Mouse (Mus musculus): ENCODE results near the gene Wnt3a. TPM values are rescaled to one million over a fixed set of nuclear protein-coding genes. Genes with fewer than 3 reads are reported as not detected.
"Not testable (repeated sequence)": the region's sequence is repeated elsewhere in the genome, so short reads cannot be mapped to it uniquely, and the experiment has no call there.

Wnt3a gene
- polyA plus RNA-seq, 1 experiment from 2014 or later = 0.53 TPM

DNA sequence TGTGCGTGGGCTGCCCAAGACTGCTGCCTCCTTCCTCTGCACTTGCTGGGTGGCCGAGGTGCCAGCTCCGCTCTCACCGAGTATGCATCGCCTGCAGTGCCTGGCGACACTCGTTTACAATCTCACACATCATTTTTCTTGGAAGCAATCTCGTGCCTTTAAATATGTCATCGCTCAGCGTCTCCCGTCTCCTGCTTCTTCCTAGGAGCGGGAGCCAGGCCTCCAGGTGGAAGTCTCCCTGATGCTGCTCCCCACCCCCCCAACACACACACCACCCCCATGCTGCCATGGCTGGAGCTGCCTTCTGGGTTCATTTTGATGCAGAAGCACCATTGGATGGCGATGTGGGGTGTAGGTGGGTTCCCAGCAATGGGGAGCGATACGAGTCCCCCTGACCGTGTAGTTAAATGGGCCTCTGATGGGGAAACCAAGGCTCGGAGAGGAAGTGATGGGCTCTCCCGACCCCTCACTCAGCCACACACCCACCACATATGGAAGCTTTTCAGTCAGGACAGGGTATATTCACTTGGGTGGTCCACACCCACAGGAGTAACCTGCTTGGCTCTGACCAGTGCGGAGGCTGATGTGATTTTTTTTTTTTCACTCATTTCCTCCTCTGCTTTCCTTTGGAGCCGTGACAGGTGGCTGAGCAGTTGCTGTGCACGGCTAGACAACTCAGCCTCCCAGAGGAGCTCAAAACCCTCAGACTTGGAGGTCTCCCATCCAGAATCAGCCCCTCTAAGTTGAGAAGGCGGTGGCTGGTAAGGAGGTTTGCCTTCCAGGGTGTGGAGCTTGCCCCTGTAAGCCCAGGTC is 14.7 kb upstream of the Wnt3a start:
- WGBS = 27% methylated on average over 22 of the region's 22 CpGs
- Histone ChIP-seq H3K4me1 (peaks cover 57% of the 10 kb centered on the region), H3K9me3 (replicated peaks) (no peaks in the 10 kb centered on the region), H3K27me3 (ENCODE audit: low read depth, poor library complexity, severe bottlenecking) (peaks cover 91% of the 10 kb centered on the region), H3K27ac (no peak overlapping the region), H3K36me3 (no peaks in the 10 kb centered on the region), H3K4me3 (peak overlapping the region; percentile 69)
- no peak for DNase-seq (ENCODE audit: low spot score)

GRCm38 (mm10) chr11:59302700-59303569 is 12.4 kb upstream of the Wnt3a start:
- Histone ChIP-seq H3K9me3 (replicated peaks) (no peaks in the 10 kb centered on the region), H3K4me1 (peaks cover 34% of the 10 kb centered on the region), H3K36me3 (no peaks in the 10 kb centered on the region), H3K27me3 (ENCODE audit: low read depth, poor library complexity, severe bottlenecking) (peaks cover 91% of the 10 kb centered on the region), H3K4me3 (no peak overlapping the region), H3K27ac (no peak overlapping the region)
- 33% methylated on average over 5 of the region's 10 CpGs for WGBS
- peak; percentile 81 for DNase-seq (ENCODE audit: low spot score)

- not testable (repeated sequence) for H3K27ac ChIP-seq; H3K9me3 ChIP-seq (replicated peaks); DNase-seq (ENCODE audit: low spot score); H3K4me3 ChIP-seq; H3K36me3 ChIP-seq
- Histone ChIP-seq H3K27me3 (ENCODE audit: low read depth, poor library complexity, severe bottlenecking) (peaks cover 91% of the 10 kb centered on the region), H3K4me1 (peaks cover 18% of the 10 kb centered on the region)
- 60% methylated on average over 2 of the region's 2 CpGs for WGBS
These were observed 10.5 kb upstream of the Wnt3a start for GRCm38 (mm10) chr11:59301053-59301452.

DNA sequence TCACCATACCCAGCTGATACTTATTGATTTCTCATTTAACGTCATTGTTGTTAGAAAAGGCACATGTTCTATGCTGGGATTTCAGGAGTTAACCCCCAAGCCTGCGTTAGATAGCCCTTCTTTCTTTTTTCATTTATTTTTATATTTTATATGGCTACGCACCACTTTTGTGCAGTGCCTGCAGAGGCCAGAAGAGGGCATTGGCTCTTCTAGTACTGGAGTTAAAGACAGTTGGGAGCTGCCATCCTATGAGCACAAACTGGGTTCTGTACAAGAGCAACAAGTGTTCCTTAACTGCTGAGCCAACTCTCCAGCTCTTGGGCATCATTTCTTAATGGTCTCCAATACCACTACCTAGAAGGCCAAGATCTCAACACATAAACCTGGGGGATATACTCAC is 9.6 kb upstream of the Wnt3a start:
- Histone ChIP-seq H3K4me1 (peaks cover 9% of the 10 kb centered on the region), H3K9me3 (replicated peaks) (no peaks in the 10 kb centered on the region), H3K36me3 (no peaks in the 10 kb centered on the region), H3K4me3 (no peak overlapping the region), H3K27me3 (ENCODE audit: low read depth, poor library complexity, severe bottlenecking) (peaks cover 90% of the 10 kb centered on the region), H3K27ac (no peak overlapping the region)
- 39% methylated on average over 3 of the region's 3 CpGs for WGBS
- DNase-seq (ENCODE audit: low spot score) = no peak

- H3K27ac ChIP-seq = no peak overlapping the region
These were observed 7.4 kb upstream of the Wnt3a start for GRCm38 (mm10) chr11:59297941-59298340.

GRCm38 (mm10) chr11:59293616-59294015 is 3.1 kb upstream of the Wnt3a start:
- H3K36me3 ChIP-seq = no peaks in the 10 kb centered on the region
- H3K27me3 ChIP-seq (ENCODE audit: low read depth, poor library complexity, severe bottlenecking) = peaks cover 93% of the 10 kb centered on the region
- H3K9me3 ChIP-seq (replicated peaks) = no peaks in the 10 kb centered on the region
- peaks cover 21% of the 10 kb centered on the region for H3K4me1 ChIP-seq
- WGBS = 21% methylated on average over 7 of the region's 7 CpGs
- no peak for DNase-seq (ENCODE audit: low spot score)
- H3K27ac ChIP-seq = no peak overlapping the region
- no peak overlapping the region for H3K4me3 ChIP-seq

More at GRCm38 (mm10) chr11:59297941-59298340, 7.4 kb upstream of the Wnt3a start:
- H3K4me3 ChIP-seq = no peak overlapping the region
- peaks cover 84% of the 10 kb centered on the region for H3K27me3 ChIP-seq (ENCODE audit: low read depth, poor library complexity, severe bottlenecking)
- no peaks in the 10 kb centered on the region for H3K36me3 ChIP-seq
- no peaks in the 10 kb centered on the region for H3K9me3 ChIP-seq (replicated peaks)
- no peaks in the 10 kb centered on the region for H3K4me1 ChIP-seq
- 22% methylated on average over 7 of the region's 7 CpGs for WGBS
- DNase-seq (ENCODE audit: low spot score) = no peak

DNA sequence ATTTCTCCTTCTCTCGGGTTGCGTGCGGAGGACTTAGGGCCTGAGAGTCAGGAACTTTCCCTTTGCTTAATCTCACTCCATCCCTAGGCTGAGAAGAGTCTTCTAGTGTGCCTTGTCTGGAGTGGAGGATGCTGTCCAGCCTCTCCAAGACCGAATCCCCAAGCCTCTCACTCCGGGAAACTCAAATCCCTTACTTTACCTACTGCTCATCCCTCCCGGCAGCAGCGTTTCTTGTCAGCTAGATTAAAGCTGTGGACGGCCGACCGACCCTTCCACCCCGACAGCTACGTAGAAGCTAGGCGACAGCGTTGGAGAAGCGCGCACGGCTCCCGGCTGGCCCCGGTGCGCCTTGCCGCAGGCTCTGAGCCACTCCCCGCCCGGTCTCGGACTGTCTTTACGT is 846 bp downstream of the Wnt3a start:
- under 1% methylated on average over 25 of the region's 25 CpGs for WGBS
- Histone ChIP-seq H3K27me3 (ENCODE audit: low read depth, poor library complexity, severe bottlenecking) (peaks cover 97% of the 10 kb centered on the region), H3K36me3 (no peaks in the 10 kb centered on the region), H3K4me3 (peak overlapping the region; percentile 43; the same call in 1 of the 2 replicates), H3K4me1 (peaks cover 23% of the 10 kb centered on the region), H3K9me3 (replicated peaks) (no peaks in the 10 kb centered on the region), H3K27ac (no peak overlapping the region)
- peak; percentile 64 for DNase-seq (ENCODE audit: low spot score)

DNA sequence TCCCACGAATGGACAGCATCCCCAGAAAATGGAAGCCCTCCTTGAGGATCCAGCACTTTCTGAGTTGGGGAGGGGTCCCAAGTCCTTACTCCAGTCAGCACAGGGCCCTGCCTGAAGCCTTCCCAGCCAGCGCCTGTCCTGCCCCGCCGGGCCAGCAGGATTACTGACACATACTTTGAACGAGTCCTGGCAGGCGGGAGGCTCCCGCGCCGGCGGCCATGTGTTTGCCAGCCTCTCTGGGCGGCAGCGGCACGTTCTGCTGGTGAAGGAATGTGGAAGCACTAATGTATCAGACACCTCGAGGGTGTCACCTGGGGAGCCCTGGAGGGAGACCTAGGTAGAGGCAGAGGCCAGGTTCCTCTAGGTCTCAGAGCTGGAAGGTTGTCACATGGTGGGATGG is 6.4 kb downstream of the Wnt3a start:
- peaks cover 94% of the 10 kb centered on the region for H3K27me3 ChIP-seq (ENCODE audit: low read depth, poor library complexity, severe bottlenecking)
- H3K36me3 ChIP-seq = no peaks in the 10 kb centered on the region
- no peaks in the 10 kb centered on the region for H3K9me3 ChIP-seq (replicated peaks)
- H3K4me1 ChIP-seq = peaks cover 8% of the 10 kb centered on the region
- no peak overlapping the region for H3K4me3 ChIP-seq
- no peak for DNase-seq (ENCODE audit: low spot score)
- 25% methylated on average over 14 of the region's 14 CpGs for WGBS
- no peak overlapping the region for H3K27ac ChIP-seq

- H3K4me1 ChIP-seq = no peaks in the 10 kb centered on the region; the same call in 1 of the 2 replicates
- H3K4me3 ChIP-seq = no peak overlapping the region
- 90% methylated on average over 10 of the region's 10 CpGs for WGBS
- H3K36me3 ChIP-seq = no peaks in the 10 kb centered on the region
- no peaks in the 10 kb centered on the region for H3K9me3 ChIP-seq (replicated peaks)
- H3K27ac ChIP-seq = no peak overlapping the region
- no peak for DNase-seq (ENCODE audit: low spot score)
- H3K27me3 ChIP-seq (ENCODE audit: low read depth, poor library complexity, severe bottlenecking) = peaks cover 90% of the 10 kb centered on the region
These were observed 7.6 kb downstream of the Wnt3a start for GRCm38 (mm10) chr11:59282933-59283332.

GRCm38 (mm10) chr11:59282111-59282510 is 8.4 kb downstream of the Wnt3a start:
- Histone ChIP-seq H3K36me3 (no peaks in the 10 kb centered on the region), H3K27ac (no peak overlapping the region), H3K4me3 (no peak overlapping the region), H3K4me1 (no peaks in the 10 kb centered on the region; the same call in 1 of the 2 replicates), H3K9me3 (replicated peaks) (no peaks in the 10 kb centered on the region), H3K27me3 (ENCODE audit: low read depth, poor library complexity, severe bottlenecking) (peaks cover 86% of the 10 kb centered on the region)
- DNase-seq (ENCODE audit: low spot score) = no peak
- 76% methylated on average over 5 of the region's 5 CpGs for WGBS

DNA sequence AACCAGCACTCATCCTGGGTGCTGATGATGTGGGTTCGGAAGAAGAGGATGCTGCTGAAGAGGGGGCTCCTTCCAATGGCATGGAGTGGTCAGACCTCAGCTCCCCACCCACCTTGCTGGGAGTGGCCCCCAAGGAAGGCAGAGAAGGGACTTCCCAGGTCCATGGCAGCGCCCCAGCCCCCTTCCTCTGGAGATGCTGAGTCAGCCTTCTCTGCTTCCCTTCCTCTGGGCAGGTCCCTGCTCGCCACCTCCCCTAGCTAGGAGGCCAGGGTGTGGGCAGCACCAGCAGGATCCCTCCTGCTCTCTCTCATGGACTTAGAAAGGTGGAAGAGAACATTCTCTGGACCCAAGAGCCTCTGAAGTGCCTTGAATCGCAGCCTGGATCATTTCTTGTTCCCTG is 12.5 kb downstream of the Wnt3a start:
- H3K27ac ChIP-seq = no peak overlapping the region

GRCm38 (mm10) chr11:59276877-59277276 is 13.7 kb downstream of the Wnt3a start:
- no peak for DNase-seq (ENCODE audit: low spot score)
- Histone ChIP-seq H3K9me3 (replicated peaks) (no peaks in the 10 kb centered on the region), H3K4me3 (no peak overlapping the region), H3K36me3 (no peaks in the 10 kb centered on the region), H3K27me3 (ENCODE audit: low read depth, poor library complexity, severe bottlenecking) (peaks cover 57% of the 10 kb centered on the region), H3K4me1 (peaks cover 11% of the 10 kb centered on the region), H3K27ac (no peak overlapping the region)
- WGBS = 40% methylated on average over 2 of the region's 2 CpGs

More for the DNA sequence above, 12.5 kb downstream of the Wnt3a start:
- Histone ChIP-seq H3K4me1 (peaks cover 11% of the 10 kb centered on the region), H3K36me3 (no peaks in the 10 kb centered on the region), H3K4me3 (no peak overlapping the region), H3K27me3 (ENCODE audit: low read depth, poor library complexity, severe bottlenecking) (peaks cover 69% of the 10 kb centered on the region), H3K9me3 (replicated peaks) (no peaks in the 10 kb centered on the region)
- 77% methylated on average over 4 of the region's 4 CpGs for WGBS
- no peak for DNase-seq (ENCODE audit: low spot score)

- peaks cover 11% of the 10 kb centered on the region for H3K4me1 ChIP-seq
- no peak for DNase-seq (ENCODE audit: low spot score)
- no peak overlapping the region for H3K4me3 ChIP-seq
- H3K27ac ChIP-seq = no peak overlapping the region
- peaks cover 36% of the 10 kb centered on the region for H3K27me3 ChIP-seq (ENCODE audit: low read depth, poor library complexity, severe bottlenecking)
- no peaks in the 10 kb centered on the region for H3K9me3 ChIP-seq (replicated peaks)
- WGBS = 84% methylated on average over 3 of the region's 3 CpGs
- H3K36me3 ChIP-seq = no peaks in the 10 kb centered on the region
These were observed 16.4 kb downstream of the Wnt3a start for GRCm38 (mm10) chr11:59274184-59274583.
